Mouse (Mus musculus) lung, adult 2 months (tissue): ENCODE measurements around the gene Adamtsl2. TPM values are rescaled to one million over a fixed set of nuclear protein-coding genes. Genes with fewer than 3 reads are reported as not detected.

Experiments
- DNase-seq: peaks from one replicate; pipeline ENCODE4 v3.0.0; 2022
- H3K4me1 ChIP-seq: fragments of 200-500 bp; 2 replicates; pipeline ENCODE4 v1.6.1; 2011; ENCODE audit warnings: low read length; ENCODE audit not compliant: control insufficient read depth, insufficient read depth
- H3K4me3 ChIP-seq: fragments of 200-500 bp; replicated peaks from 2 replicates; pipeline ENCODE3; 2011; ENCODE audit warnings: low read depth, mild to moderate bottlenecking, control low read depth, low read length; ENCODE audit errors: extremely low read depth
- CTCF ChIP-seq: fragments of 200-500 bp; IDR thresholded peaks from 2 replicates; pipeline ENCODE4 v1.5.1; 2011; ENCODE audit warnings: mild to moderate bottlenecking, low read length, control low read depth; ENCODE audit not compliant: insufficient read depth
- POLR2A ChIP-seq: fragments of 200-500 bp; IDR thresholded peaks from 2 replicates; pipeline ENCODE4 v1.6.1; 2011; ENCODE audit warnings: low read depth, mild to moderate bottlenecking, control low read depth, low read length, borderline replicate concordance; ENCODE audit errors: extremely low read depth
- WGBS: fragments of 180-500 bp; shearing (Covaris S2); methylation state at CpG from one replicate; pipeline ENCODE4 v1.1.7; 2018; 5-methylcytosine and 5-hydroxymethylcytosine counted together
- polyA plus RNA-seq: library from polyadenylated mRNA; depleted of rRNA; stranded (reverse); fragments of >200 nt; gene quantifications from 2 replicates; pipeline ENCODE4 v1.2.3, GENCODE M21; 2012; rRNA removed

Adamtsl2 gene
- polyA plus RNA-seq, 1 experiment = 50.7 TPM

DNA sequence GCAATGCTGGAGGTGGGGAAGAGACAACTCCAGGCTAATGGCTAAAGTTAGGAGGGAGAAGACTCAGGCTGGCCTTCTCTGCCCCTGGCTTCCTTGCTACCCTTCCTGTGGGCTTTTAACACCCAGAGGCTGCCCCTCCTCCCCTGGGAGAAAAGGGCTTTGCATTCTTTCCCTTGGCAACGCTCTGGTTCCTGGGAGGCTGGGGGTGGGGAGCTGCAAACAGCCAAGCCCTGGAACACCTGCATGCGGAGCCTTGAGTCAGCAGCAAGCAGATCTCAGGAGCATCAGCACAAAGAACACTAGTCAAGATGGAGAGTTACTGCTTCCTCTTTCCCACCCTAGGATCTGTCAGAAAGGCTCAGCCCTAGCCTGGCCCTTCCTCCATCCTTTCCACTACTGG, 70.3 kb downstream of the Adamtsl2 start:
- 23% methylated on average over 2 of the region's 2 CpGs for WGBS
- Histone ChIP-seq H3K4me1 (no peaks in the 10 kb centered on the region), H3K4me3 (no peak overlapping the region)
- DNase-seq = no peak
- TF ChIP-seq POLR2A (no peak), CTCF (no peak)

DNA sequence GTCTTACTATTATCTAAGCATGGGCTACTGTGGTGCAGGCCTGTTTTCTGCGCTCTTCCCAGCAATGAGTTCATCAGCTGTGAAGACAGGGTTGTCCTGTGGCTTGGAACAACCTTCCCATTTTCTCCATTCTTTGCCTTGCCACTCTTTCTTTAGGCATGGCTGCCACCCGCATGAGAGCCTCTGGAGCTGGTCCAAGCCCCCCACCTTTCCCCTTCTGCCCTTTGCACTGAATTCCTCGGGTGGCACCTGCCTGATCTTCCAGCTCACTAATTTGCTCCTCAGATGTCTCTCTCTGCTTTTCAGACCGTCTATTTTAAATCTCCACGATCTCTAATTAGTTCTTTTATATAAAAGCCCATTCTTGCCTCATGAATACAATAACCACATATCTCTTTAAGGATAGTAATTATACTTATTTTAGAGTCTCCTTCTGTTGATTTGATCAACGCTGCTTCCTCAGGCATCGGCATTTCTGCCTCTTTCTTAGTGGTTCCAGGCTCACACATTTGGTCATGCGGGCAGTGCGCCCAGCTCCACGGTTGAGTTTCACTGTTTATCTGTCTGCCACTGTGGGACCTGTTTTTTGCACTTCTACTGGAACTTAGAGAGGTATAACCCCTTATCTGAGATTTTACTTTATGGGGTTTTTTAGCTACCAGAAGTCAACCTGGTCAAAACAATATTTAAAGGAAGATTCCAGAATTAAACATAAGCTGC, 75.4 kb downstream of the Adamtsl2 start:
- 82% methylated on average over 10 of the region's 10 CpGs for WGBS
- H3K4me1 ChIP-seq = no peaks in the 10 kb centered on the region
- TF ChIP-seq CTCF (no peak), POLR2A (no peak)

DNA sequence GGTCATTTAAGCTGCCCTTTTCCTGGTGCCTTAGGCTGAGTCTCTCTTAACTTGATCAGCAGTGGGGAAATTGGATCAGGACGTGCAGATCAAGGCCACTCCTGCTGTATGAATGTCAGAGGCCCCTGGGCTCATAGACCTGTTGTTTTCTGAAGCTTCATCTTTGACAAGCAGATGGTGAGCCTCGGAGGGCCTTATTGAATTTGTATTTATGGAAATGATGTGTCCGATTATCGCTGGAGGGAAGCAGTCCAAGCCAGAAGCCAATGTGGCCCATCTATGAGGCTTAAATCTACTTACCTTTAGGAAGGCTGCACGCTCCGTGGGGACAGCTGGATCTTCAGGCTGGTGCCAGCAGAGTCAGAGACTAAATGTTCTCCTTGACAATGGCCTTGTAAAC, 77.4 kb downstream of the Adamtsl2 start:
- no peak for TF ChIP-seq POLR2A
- TF ChIP-seq CTCF = no peak
- no peak for DNase-seq
- 78% methylated on average over 6 of the region's 6 CpGs for WGBS
- Histone ChIP-seq H3K4me3 (no peak overlapping the region), H3K4me1 (no peaks in the 10 kb centered on the region)

More for the DNA sequence above, 75.4 kb downstream of the Adamtsl2 start:
- DNase-seq = no peak
- H3K4me3 ChIP-seq = no peak overlapping the region

Other genes with a start within 250 kb of the Adamtsl2 start
- 1.0 TPM in 1 of 2 replicates, not detected in the other for gene Abo, start 214.4 kb upstream of the Adamtsl2 start, polyA plus RNA-seq
- 6.8 and 10.1 TPM in 2 replicates for gene Surf6, start 176.5 kb upstream of the Adamtsl2 start, polyA plus RNA-seq
- gene Med22, start 168.7 kb upstream of the Adamtsl2 start, polyA plus RNA-seq = 27.6 and 30.9 TPM in 2 replicates
- gene Rpl7a, start 168.6 kb upstream of the Adamtsl2 start, polyA plus RNA-seq = 348 and 458 TPM in 2 replicates
- gene Surf2, start 163.0 kb upstream of the Adamtsl2 start, polyA plus RNA-seq = 18.0 and 21.0 TPM in 2 replicates
- 65.5 and 68.0 TPM in 2 replicates for gene Surf1, start 162.8 kb upstream of the Adamtsl2 start, polyA plus RNA-seq
- gene Surf4, start 145.5 kb upstream of the Adamtsl2 start, polyA plus RNA-seq = 214 and 250 TPM in 2 replicates
- 0.17 and 0.31 TPM in 2 replicates for gene Stkld1, start 145.3 kb upstream of the Adamtsl2 start, polyA plus RNA-seq
- gene Rexo4, start 115.0 kb upstream of the Adamtsl2 start, polyA plus RNA-seq = 16.2 and 20.7 TPM in 2 replicates
- gene Adamts13, start 106.0 kb upstream of the Adamtsl2 start, polyA plus RNA-seq = 0.83 and 1.1 TPM in 2 replicates
- gene Cacfd1, start 69.5 kb upstream of the Adamtsl2 start, polyA plus RNA-seq = 43.7 and 49.2 TPM in 2 replicates
- gene Slc2a6, start 51.4 kb upstream of the Adamtsl2 start, polyA plus RNA-seq = 6.2 and 9.5 TPM in 2 replicates
- 0.19 and 0.32 TPM in 2 replicates for gene Mymk, start 7.2 kb upstream of the Adamtsl2 start, polyA plus RNA-seq
- 0.03 and 0.04 TPM in 2 replicates for gene Fam163b, start 63.1 kb downstream of the Adamtsl2 start, polyA plus RNA-seq
- 0.17 and 0.18 TPM in 2 replicates for gene Dbh, start 85.9 kb downstream of the Adamtsl2 start, polyA plus RNA-seq
- 15.4 and 16.7 TPM in 2 replicates for gene Sardh, start 169.0 kb downstream of the Adamtsl2 start, polyA plus RNA-seq